Mouse (Mus musculus): ENCODE data around the gene Aph1c. TPM values are rescaled to one million over a fixed set of nuclear protein-coding genes. Genes with fewer than 3 reads are reported as not detected.

The Aph1c gene
- total and polyA plus RNA-seq, 3 experiments = 0.07 to 0.89 (median 0.10) TPM

- Histone ChIP-seq H3K27me3 (replicated peaks) (no peaks in the 10 kb centered on the region), H3K4me1 (ENCODE audit: control insufficient read depth in 1 of 2, insufficient read depth in 2 of 2) (no peaks in the 10 kb centered on the region), H3K27ac (ENCODE audit: insufficient read depth, low read depth) (no peak overlapping the region), H3K79me2 (replicated peaks; ENCODE audit: control insufficient read depth, extremely low read depth, insufficient read depth, poor library complexity, severe bottlenecking) (no peaks in the 10 kb centered on the region), H3K9ac (ENCODE audit: insufficient read depth, low read depth) (no peak overlapping the region), H3K9me3 (replicated peaks; ENCODE audit: low read length) (peaks cover 2% of the 10 kb centered on the region), H3K36me3 (replicated peaks in 1 of 2; ENCODE audit: control insufficient read depth in 1 of 2, insufficient read depth in 1 of 2, low read length in 1 of 2) (peaks cover 3 to 23% of the 10 kb centered on the region in 2 experiments), H3K4me3 (replicated peaks in 1 of 3; ENCODE audit: low read depth in 2 of 3, low read length in 2 of 3, poor library complexity in 1 of 3) (no peak overlapping the region), H3K4me2 (ENCODE audit: insufficient read depth, low read depth, poor library complexity, severe bottlenecking) (no peak overlapping the region)
- TF ChIP-seq KAT2A (IDR thresholded peaks at IDR 0.05; ENCODE audit: insufficient replicate concordance, low read length) = no peak
- no peak for TF ChIP-seq NELFE (IDR thresholded peaks at IDR 0.05; ENCODE audit: low read depth, low read length)
- no peak for TF ChIP-seq SMC3 (IDR thresholded peaks at IDR 0.05; ENCODE audit: low read depth, low read length)
- TF ChIP-seq ZMIZ1 (IDR thresholded peaks at IDR 0.05; ENCODE audit: low read depth, low read length) = no peak
- no peak for TF ChIP-seq TCF12 (IDR thresholded peaks at IDR 0.05; ENCODE audit: low read depth, low read length)
- no peak for TF ChIP-seq JUN (IDR thresholded peaks at IDR 0.05; ENCODE audit: insufficient read depth, low read depth, low read length)
- TF ChIP-seq JUND (conservative IDR thresholded peaks at IDR 0.05; ENCODE audit: low read depth, low read length) = no peak
- no peak for TF ChIP-seq NRF1 (IDR thresholded peaks at IDR 0.05; ENCODE audit: low read depth, low read length)
- no peak for TF ChIP-seq MXI1 (IDR thresholded peaks at IDR 0.05; ENCODE audit: low read depth, low read length)
- no peak for TF ChIP-seq MAX (IDR thresholded peaks at IDR 0.05; ENCODE audit: low read length)
- TF ChIP-seq ZNF384 (IDR thresholded peaks at IDR 0.05; ENCODE audit: low read depth, low read length) = no peak
- DNase-seq (ENCODE audit: extremely low read depth) = no peak
- in situ Hi-C loops (cut with MboI; ENCODE audit: low pct_ligation_motif_present, low pct_unique_long_range_greater_than_20kb, low sequenced_read_pairs) = no loop called here
- dilution Hi-C loops (cut with MboI; ENCODE audit: extremely low pct_ligation_motif_present, extremely low pct_unique_long_range_greater_than_20kb, low sequenced_read_pairs) = no loop called here
Measured at GRCm38 (mm10) chr9:66769275-66769674, 65.3 kb downstream of the Aph1c start.

GRCm38 (mm10) chr9:66768721-66769120, 65.8 kb downstream of the Aph1c start:
- dilution Hi-C loops (cut with MboI; ENCODE audit: extremely low pct_ligation_motif_present, extremely low pct_unique_long_range_greater_than_20kb, low sequenced_read_pairs) = no loop called here
- TF ChIP-seq PAX5 (IDR thresholded peaks at IDR 0.05; ENCODE audit: low read length) (no peak), SMC3 (IDR thresholded peaks at IDR 0.05; ENCODE audit: low read depth, low read length) (no peak), EP300 (IDR thresholded peaks at IDR 0.05; ENCODE audit: low read length) (no peak), RAD21 (IDR thresholded peaks at IDR 0.05; ENCODE audit: low read depth, low read length) (no peak), ELF1 (IDR thresholded peaks at IDR 0.05; ENCODE audit: low read depth, low read length) (no peak), GABPA (IDR thresholded peaks at IDR 0.05; ENCODE audit: insufficient replicate concordance, low read depth, low read length) (no peak), ETS1 (conservative IDR thresholded peaks at IDR 0.05; ENCODE audit: low read depth, low read length) (no peak), HCFC1 (IDR thresholded peaks at IDR 0.05; ENCODE audit: low read depth, low read length) (no peak), UBTF (IDR thresholded peaks at IDR 0.05; ENCODE audit: low read depth, low read length) (no peak), CTCF (conservative IDR thresholded peaks at IDR 0.05 in 1 of 2, IDR thresholded peaks at IDR 0.05 in 1 of 2; ENCODE audit: low read depth in 2 of 2, low read length in 2 of 2) (no peak), USF2 (conservative IDR thresholded peaks at IDR 0.05; ENCODE audit: low read depth, low read length) (no peak), ZMIZ1 (IDR thresholded peaks at IDR 0.05; ENCODE audit: low read depth, low read length) (no peak), POLR2A (IDR thresholded peaks at IDR 0.05; ENCODE audit: low read depth, low read length) (no peak), ZNF384 (IDR thresholded peaks at IDR 0.05; ENCODE audit: low read depth, low read length) (no peak), MXI1 (IDR thresholded peaks at IDR 0.05; ENCODE audit: low read depth, low read length) (no peak)
- Histone ChIP-seq H3K27ac (ENCODE audit: insufficient read depth, low read depth) (no peak overlapping the region), H3K4me1 (ENCODE audit: control insufficient read depth in 1 of 2, insufficient read depth in 2 of 2) (no peaks in the 10 kb centered on the region), H3K4me2 (ENCODE audit: insufficient read depth, low read depth, poor library complexity, severe bottlenecking) (no peak overlapping the region), H3K9me3 (replicated peaks; ENCODE audit: low read length) (peaks cover 2% of the 10 kb centered on the region), H3K9ac (ENCODE audit: insufficient read depth, low read depth) (no peak overlapping the region), H3K36me3 (replicated peaks in 1 of 2; ENCODE audit: control insufficient read depth in 1 of 2, insufficient read depth in 1 of 2, low read length in 1 of 2) (peaks cover 3 to 27% of the 10 kb centered on the region in 2 experiments), H3K4me3 (replicated peaks in 1 of 3; ENCODE audit: low read depth in 2 of 3, low read length in 2 of 3, poor library complexity in 1 of 3) (no peak overlapping the region), H3K27me3 (replicated peaks) (no peaks in the 10 kb centered on the region), H3K79me2 (replicated peaks; ENCODE audit: control insufficient read depth, extremely low read depth, insufficient read depth, poor library complexity, severe bottlenecking) (no peaks in the 10 kb centered on the region)
- in situ Hi-C loops (cut with MboI; ENCODE audit: low pct_ligation_motif_present, low pct_unique_long_range_greater_than_20kb, low sequenced_read_pairs) = no loop called here
- DNase-seq (ENCODE audit: extremely low read depth) = no peak

Other genes starting within 250 kb of the Aph1c start
- gene Usp3, start 241.6 kb downstream of the Aph1c start, total RNA-seq (2012; rRNA removed) = 19.0 and 24.4 TPM in 2 replicates
- gene Usp3, start 241.6 kb downstream of the Aph1c start, total RNA-seq (2014; rRNA removed) = 36.6 and 40.8 TPM in 2 replicates
- gene Usp3, start 241.6 kb downstream of the Aph1c start, polyA plus RNA-seq (2012; ENCODE audit: insufficient read length, low read depth) = 39.5 and 50.9 TPM in 2 replicates
- 16.4 and 17.8 TPM in 2 replicates for gene Car12, start 121.0 kb downstream of the Aph1c start, total RNA-seq (2012; rRNA removed)
- gene Car12, start 121.0 kb downstream of the Aph1c start, total RNA-seq (2014; rRNA removed) = 33.8 and 38.0 TPM in 2 replicates
- 28.8 and 34.6 TPM in 2 replicates for gene Car12, start 121.0 kb downstream of the Aph1c start, polyA plus RNA-seq (2012; ENCODE audit: insufficient read length, low read depth)
- 0.46 and 0.93 TPM in 2 replicates for gene Aph1b, start 39.2 kb downstream of the Aph1c start, total RNA-seq (2012; rRNA removed)
- 0.68 and 0.92 TPM in 2 replicates for gene Aph1b, start 39.2 kb downstream of the Aph1c start, total RNA-seq (2014; rRNA removed)
- 0.23 and 0.91 TPM in 2 replicates for gene Aph1b, start 39.2 kb downstream of the Aph1c start, polyA plus RNA-seq (2012; ENCODE audit: insufficient read length, low read depth)
- gene Gm10647, start 37.7 kb downstream of the Aph1c start, total RNA-seq (2012; rRNA removed) = not detected in 2 replicates
- not detected in 2 replicates for gene Gm10647, start 37.7 kb downstream of the Aph1c start, total RNA-seq (2014; rRNA removed)
- not detected in 2 replicates for gene Gm10647, start 37.7 kb downstream of the Aph1c start, polyA plus RNA-seq (2012; ENCODE audit: insufficient read length, low read depth)
- 12.2 and 14.0 TPM in 2 replicates for gene Rab8b, start 85.0 kb upstream of the Aph1c start, total RNA-seq (2012; rRNA removed)
- 28.0 and 31.1 TPM in 2 replicates for gene Rab8b, start 85.0 kb upstream of the Aph1c start, total RNA-seq (2014; rRNA removed)
- 23.6 and 26.1 TPM in 2 replicates for gene Rab8b, start 85.0 kb upstream of the Aph1c start, polyA plus RNA-seq (2012; ENCODE audit: insufficient read length, low read depth)
- gene Rps27l, start 111.4 kb upstream of the Aph1c start, total RNA-seq (2012; rRNA removed) = 593 and 709 TPM in 2 replicates
- gene Rps27l, start 111.4 kb upstream of the Aph1c start, total RNA-seq (2014; rRNA removed) = 1,628 and 1,755 TPM in 2 replicates
- 694 and 715 TPM in 2 replicates for gene Rps27l, start 111.4 kb upstream of the Aph1c start, polyA plus RNA-seq (2012; ENCODE audit: insufficient read length, low read depth)
- gene Lactb, start 140.8 kb upstream of the Aph1c start, total RNA-seq (2012; rRNA removed) = 14.6 and 14.7 TPM in 2 replicates
- gene Lactb, start 140.8 kb upstream of the Aph1c start, total RNA-seq (2014; rRNA removed) = 23.7 and 24.5 TPM in 2 replicates
- 29.4 and 31.6 TPM in 2 replicates for gene Lactb, start 140.8 kb upstream of the Aph1c start, polyA plus RNA-seq (2012; ENCODE audit: insufficient read length, low read depth)
- gene Tpm1, start 214.7 kb upstream of the Aph1c start, total RNA-seq (2012; rRNA removed) = 34.6 and 34.9 TPM in 2 replicates
- gene Tpm1, start 214.7 kb upstream of the Aph1c start, total RNA-seq (2014; rRNA removed) = 63.1 and 67.2 TPM in 2 replicates
- gene Tpm1, start 214.7 kb upstream of the Aph1c start, polyA plus RNA-seq (2012; ENCODE audit: insufficient read length, low read depth) = 178 and 213 TPM in 2 replicates

All from CH12.LX (cell line).